Mouse (Mus musculus) frontal cortex, postnatal 36 days (tissue): ENCODE measurements around the gene Il1r1.
A peak's percentile ranks its signal among the peaks of the same experiment; 100 is the strongest.

ENCODE experiments used
- DNase-seq, 2 experiments: peaks; one replicate each; pipeline ENCODE4 v3.0.0; 2022; ENCODE audit warnings: low spot score in 2 of 2

The Il1r1 gene

GRCm38 (mm10) chr1:40317657-40318056 is 92.8 kb downstream of the Il1r1 start:
- DNase-seq, result no peak

GRCm38 (mm10) chr1:40321824-40322223 is 96.9 kb downstream of the Il1r1 start:
- DNase-seq, result no peak

- DNase-seq, result no peak
These were observed 97.7 kb downstream of the Il1r1 start for GRCm38 (mm10) chr1:40322543-40322942.

GRCm38 (mm10) chr1:40324457-40324856 is 99.6 kb downstream of the Il1r1 start, which contains the start of gene Il1rl2:
TSS of gene Il1rl2 (plus strand) at chr1:40324610.
- no peak for DNase-seq

GRCm38 (mm10) chr1:40324955-40325702 is 100.2 kb downstream of the Il1r1 start:
- no peak for DNase-seq

GRCm38 (mm10) chr1:40325711-40326327 is 100.9 kb downstream of the Il1r1 start:
- DNase-seq, result no peak

GRCm38 (mm10) chr1:40327604-40328003 is 102.7 kb downstream of the Il1r1 start:
- no peak for DNase-seq

- DNase-seq, result no peak
These were observed 104.6 kb downstream of the Il1r1 start for GRCm38 (mm10) chr1:40329526-40329925.

GRCm38 (mm10) chr1:40330181-40330580 is 105.3 kb downstream of the Il1r1 start:
- no peak for DNase-seq

GRCm38 (mm10) chr1:40339346-40339745 is 114.5 kb downstream of the Il1r1 start:
- DNase-seq, result no peak

- DNase-seq, result no peak
These were observed 115.2 kb downstream of the Il1r1 start for GRCm38 (mm10) chr1:40340102-40340501.

- DNase-seq, result no peak
These were observed 127.5 kb downstream of the Il1r1 start for GRCm38 (mm10) chr1:40352158-40352903.

GRCm38 (mm10) chr1:40352904-40353286 is 128.0 kb downstream of the Il1r1 start:
- DNase-seq, result no peak

GRCm38 (mm10) chr1:40354665-40355064 is 129.8 kb downstream of the Il1r1 start:
- no peak for DNase-seq

GRCm38 (mm10) chr1:40355431-40355843 is 130.6 kb downstream of the Il1r1 start:
- no peak for DNase-seq

GRCm38 (mm10) chr1:40355904-40356521 is 131.1 kb downstream of the Il1r1 start:
- no peak for DNase-seq

- no peak for DNase-seq
These were observed 133.0 kb downstream of the Il1r1 start for GRCm38 (mm10) chr1:40357921-40358320.

- no peak for DNase-seq
These were observed 133.5 kb downstream of the Il1r1 start for GRCm38 (mm10) chr1:40358351-40358750.

- DNase-seq, result peak; percentile 48 to 49
These were observed 133.9 kb downstream of the Il1r1 start for GRCm38 (mm10) chr1:40358771-40359181.

GRCm38 (mm10) chr1:40359731-40360130 is 134.9 kb downstream of the Il1r1 start:
- no peak for DNase-seq

GRCm38 (mm10) chr1:40360969-40361368 is 136.1 kb downstream of the Il1r1 start:
- no peak for DNase-seq

- DNase-seq, result no peak
These were observed 136.7 kb downstream of the Il1r1 start for GRCm38 (mm10) chr1:40361596-40361995.
